Mouse (Mus musculus) MEL (cell line): ENCODE results near the gene Cpsf4l. TPM values are rescaled to one million over a fixed set of nuclear protein-coding genes. Genes with fewer than 3 reads are reported as not detected.
A peak's percentile ranks its signal among the peaks of the same experiment; 100 is the strongest.
"Not testable (repeated sequence)": the region's sequence is repeated elsewhere in the genome, so short reads cannot be mapped to it uniquely, and the experiment has no call there.

Experiments
- DNase-seq: peaks from one replicate; pipeline ENCODE4 v3.0.0; 2011; ENCODE audit warnings: low read depth, low spot score
- H3K27ac ChIP-seq: 2 replicates; pipeline ENCODE4 v1.5.1; 2012; ENCODE audit warnings: low read depth, mild to moderate bottlenecking, control low read depth, low read length, moderate library complexity; ENCODE audit not compliant: control insufficient read depth
- H3K27me3 ChIP-seq, 2 experiments: fragments of 150-350 bp in 1 of 2; sonication (generic) in 1 of 2; 2 replicates each; pipeline ENCODE4 v1.6.1; 2012; ENCODE audit warnings: low read length in 2 of 2, mild to moderate bottlenecking in 2 of 2, improper control_type of control experiment in 1 of 2, moderate library complexity in 1 of 2; ENCODE audit not compliant: insufficient read depth in 2 of 2, control insufficient read depth in 1 of 2
- H3K36me3 ChIP-seq, 2 experiments: 2 replicates each; pipeline ENCODE4 v1.6.1; 2012 to 2014; ENCODE audit warnings: low read length in 2 of 2, improper control_type of control experiment in 1 of 2, inconsistent platforms in 1 of 2, mild to moderate bottlenecking in 1 of 2; ENCODE audit not compliant: insufficient read depth in 2 of 2, control insufficient read depth in 1 of 2
- H3K4me1 ChIP-seq, 2 experiments: fragments of 150-350 bp in 1 of 2; sonication (generic) in 1 of 2; 2 replicates each; pipeline ENCODE4 v1.6.1; 2012; ENCODE audit warnings: low read length in 2 of 2, improper control_type of control experiment in 1 of 2, mild to moderate bottlenecking in 1 of 2; ENCODE audit not compliant: insufficient read depth in 2 of 2, control insufficient read depth in 1 of 2
- H3K4me3 ChIP-seq, 2 experiments: fragments of 150-350 bp in 1 of 2; sonication (generic) in 1 of 2; 2 replicates each; pipeline ENCODE4 v1.5.1; 2012; ENCODE audit warnings: low read depth in 2 of 2, low read length in 2 of 2, mild to moderate bottlenecking in 2 of 2, moderate library complexity in 2 of 2, control low read depth in 1 of 2, improper control_type of control experiment in 1 of 2; ENCODE audit not compliant: control insufficient read depth in 1 of 2, insufficient read depth in 1 of 2
- H3K79me2 ChIP-seq: 2 replicates; pipeline ENCODE4 v1.6.1; 2012; ENCODE audit warnings: mild to moderate bottlenecking, low read length, moderate library complexity; ENCODE audit not compliant: control insufficient read depth, poor library complexity, insufficient read depth
- H3K9ac ChIP-seq: 2 replicates; pipeline ENCODE4 v1.6.1; 2012; ENCODE audit warnings: low read depth, mild to moderate bottlenecking, control low read depth, low read length, moderate library complexity; ENCODE audit not compliant: control insufficient read depth, poor library complexity, severe bottlenecking
- H3K9me3 ChIP-seq: fragments of 150-350 bp; sonication (generic); replicated peaks from 2 replicates; pipeline ENCODE4 v1.6.1; 2012; ENCODE audit warnings: mild to moderate bottlenecking, low read length, improper control_type of control experiment, moderate library complexity; ENCODE audit not compliant: insufficient read depth
- CTCF ChIP-seq, 3 experiments: IDR thresholded peaks in 2 of 3; conservative IDR thresholded peaks in 1 of 3; 2 replicates each; pipeline ENCODE4 v1.5.1; 2011 to 2012; ENCODE audit warnings: low read length in 3 of 3, low read depth in 2 of 3, mild to moderate bottlenecking in 2 of 3, improper control_type of control experiment in 1 of 3, inconsistent platforms in 1 of 3, mixed read lengths in 1 of 3, moderate library complexity in 1 of 3; ENCODE audit not compliant: control insufficient read depth in 1 of 3, insufficient read depth in 1 of 3, poor library complexity in 1 of 3, severe bottlenecking in 1 of 3
- E2F4 ChIP-seq: IDR thresholded peaks from 2 replicates; pipeline ENCODE4 v1.6.1; 2011; ENCODE audit warnings: low read depth, low read length, improper control_type of control experiment, borderline replicate concordance
- ELF1 ChIP-seq: IDR thresholded peaks from 2 replicates; pipeline ENCODE4 v1.6.1; 2014; ENCODE audit warnings: low read depth, mild to moderate bottlenecking, inconsistent platforms, low read length, improper control_type of control experiment, moderate library complexity
- GABPA ChIP-seq: IDR thresholded peaks from 2 replicates; pipeline ENCODE4 v1.6.1; 2012; ENCODE audit warnings: low read depth, mild to moderate bottlenecking, inconsistent platforms, low read length, improper control_type of control experiment, moderate library complexity
- MAX ChIP-seq: IDR thresholded peaks from 2 replicates; pipeline ENCODE4 v1.6.1; 2011; ENCODE audit warnings: low read length, improper control_type of control experiment
- MEF2A ChIP-seq: IDR thresholded peaks from 2 replicates; pipeline ENCODE4 v1.6.1; 2014; ENCODE audit warnings: low read depth, mild to moderate bottlenecking, inconsistent platforms, low read length, improper control_type of control experiment; ENCODE audit not compliant: poor library complexity, insufficient replicate concordance, severe bottlenecking; ENCODE audit errors: extremely low read depth
- MYB ChIP-seq: IDR thresholded peaks from 2 replicates; pipeline ENCODE4 v1.6.1; 2011; ENCODE audit warnings: mild to moderate bottlenecking, low read depth, low read length, improper control_type of control experiment
- MYC ChIP-seq: IDR thresholded peaks from 2 replicates; pipeline ENCODE4 v1.6.1; 2011; ENCODE audit warnings: low read depth, mild to moderate bottlenecking, low read length, improper control_type of control experiment, moderate library complexity
- POLR2A ChIP-seq, 2 experiments: IDR thresholded peaks; 2 replicates each; pipeline ENCODE4 v1.6.1; 2011 to 2012; ENCODE audit warnings: low read length in 2 of 2, mild to moderate bottlenecking in 2 of 2, control low read depth in 1 of 2, improper control_type of control experiment in 1 of 2, low read depth in 1 of 2, moderate library complexity in 1 of 2; ENCODE audit not compliant: control insufficient read depth in 1 of 2, insufficient read depth in 1 of 2, poor library complexity in 1 of 2
- POLR2AphosphoS5 ChIP-seq: IDR thresholded peaks from 2 replicates; pipeline ENCODE4 v1.6.1; 2012; ENCODE audit warnings: low read depth, borderline replicate concordance, mild to moderate bottlenecking, inconsistent platforms, low read length, moderate library complexity, mixed read lengths
- RAD21 ChIP-seq: IDR thresholded peaks from 2 replicates; pipeline ENCODE4 v1.6.1; 2011; ENCODE audit warnings: mild to moderate bottlenecking, low read depth, low read length, improper control_type of control experiment
- SMC3 ChIP-seq: IDR thresholded peaks from 2 replicates; pipeline ENCODE4 v1.6.1; 2011; ENCODE audit warnings: low read depth, low read length, improper control_type of control experiment
- TAL1 ChIP-seq: IDR thresholded peaks from 2 replicates; pipeline ENCODE4 v1.6.1; 2012; ENCODE audit warnings: mild to moderate bottlenecking, inconsistent platforms, low read length, moderate library complexity, mixed read lengths
- TCF12 ChIP-seq: IDR thresholded peaks from 2 replicates; pipeline ENCODE4 v1.6.1; 2014; ENCODE audit warnings: low read depth, mild to moderate bottlenecking, inconsistent platforms, low read length, improper control_type of control experiment, moderate library complexity
- USF2 ChIP-seq, 2 experiments: IDR thresholded peaks; 2 replicates each; pipeline ENCODE4 v1.6.1; 2011 to 2012; ENCODE audit warnings: improper control_type of control experiment in 2 of 2, low read length in 2 of 2, borderline replicate concordance in 1 of 2, inconsistent platforms in 1 of 2, low read depth in 1 of 2, mild to moderate bottlenecking in 1 of 2; ENCODE audit not compliant: insufficient read depth in 1 of 2
- ZKSCAN1 ChIP-seq: IDR thresholded peaks from 2 replicates; pipeline ENCODE4 v1.6.1; 2012; ENCODE audit warnings: low read depth, mild to moderate bottlenecking, inconsistent platforms, low read length, improper control_type of control experiment, moderate library complexity
- ZMIZ1 ChIP-seq: IDR thresholded peaks from 2 replicates; pipeline ENCODE4 v1.6.1; 2012; ENCODE audit warnings: low read depth, mild to moderate bottlenecking, inconsistent platforms, low read length, improper control_type of control experiment, moderate library complexity
- ZNF384 ChIP-seq: IDR thresholded peaks from 2 replicates; pipeline ENCODE4 v1.6.1; 2012; ENCODE audit warnings: low read depth, mild to moderate bottlenecking, inconsistent platforms, low read length, improper control_type of control experiment
- polyA plus RNA-seq, 2 experiments: library from polyadenylated mRNA; stranded (reverse) in 1 of 2; unstranded in 1 of 2; fragments of >175 nt in 1 of 2; fragments of >200 nt in 1 of 2; gene quantifications; 2 replicates each; pipeline versions ENCODE4 v1.2.1 to v1.2.4; 2012; ENCODE audit warnings: low replicate concordance in 2 of 2, low read depth in 1 of 2; ENCODE audit not compliant: insufficient read length in 2 of 2, insufficient read depth in 1 of 2, missing spikeins in 1 of 2
- total RNA-seq: library from RNA; depleted of rRNA; stranded (reverse); fragments of 300-350 nt; gene quantifications from 2 replicates; pipeline ENCODE4 v1.2.3, GENCODE M21; 2012

Cpsf4l gene
- total and polyA plus RNA-seq, 3 experiments: 0.70 TPM; not detected in 2

GRCm38 (mm10) chr11:113660940-113661339 is 48.9 kb downstream of the Cpsf4l start (continued):
- 0 out of 2 replicates have a peak, but pooled peaks have one; percentile 10 for TF ChIP-seq ZMIZ1

GRCm38 (mm10) chr11:113660213-113660612 is 49.6 kb downstream of the Cpsf4l start:
- not testable (repeated sequence) for H3K4me1 ChIP-seq, H3K9me3 ChIP-seq, H3K9ac ChIP-seq, H3K27ac ChIP-seq, H3K4me3 ChIP-seq, H3K79me2 ChIP-seq
- DNase-seq: peak; percentile 52
- peaks cover 11 to 28% of the 10 kb centered on the region in 2 experiments for H3K36me3 ChIP-seq
- peak in 2 of 3 experiments; percentile 31 to 45; a peak in 3 of 6 replicates for TF ChIP-seq CTCF (IDR thresholded peaks at IDR 0.05 in 2 of 3, conservative IDR thresholded peaks at IDR 0.05 in 1 of 3; ENCODE audit: control insufficient read depth in 1 of 3, insufficient read depth in 1 of 3, low read depth in 2 of 3, low read length in 3 of 3, poor library complexity in 1 of 3, severe bottlenecking in 1 of 3)
- TF ChIP-seq MYC: peak; percentile 40; the same call in 1 of the 2 replicates
- TF ChIP-seq SMC3: peak; percentile 21; the same call in 1 of the 2 replicates
- 0 out of 2 replicates have a peak, but pooled peaks have one; percentile 27 for TF ChIP-seq MAX
- TF ChIP-seq, all 39 proteins: peak for 4; not testable (repeated sequence) for 35
- H3K27me3 ChIP-seq: not testable (repeated sequence)

- Histone ChIP-seq H3K79me2 (no peaks in the 10 kb centered on the region), H3K9ac (no peak overlapping the region)
- TF ChIP-seq CTCF (IDR thresholded peaks at IDR 0.05 in 2 of 3, conservative IDR thresholded peaks at IDR 0.05 in 1 of 3; ENCODE audit: control insufficient read depth in 1 of 3, insufficient read depth in 1 of 3, low read depth in 2 of 3, low read length in 3 of 3, poor library complexity in 1 of 3, severe bottlenecking in 1 of 3) (no peak), TCF12 (no peak), E2F4 (no peak), MYB (no peak), MAX (no peak), RAD21 (no peak), ELF1 (no peak), USF2 (IDR thresholded peaks at IDR 0.05; ENCODE audit: borderline replicate concordance in 1 of 2, insufficient read depth in 1 of 2, low read depth in 1 of 2, low read length in 2 of 2) (no peak)
- TF ChIP-seq, all 39 proteins: peak for 0
- Histone ChIP-seq H3K4me1 (peaks cover 0 to 8% of the 10 kb centered on the region in 2 experiments; a peak in 2 of 4 replicates), H3K27me3 (no peaks in the 10 kb centered on the region), H3K9me3 (no peaks in the 10 kb centered on the region), H3K27ac (no peak overlapping the region), H3K36me3 (peaks cover 11 to 27% of the 10 kb centered on the region in 2 experiments), H3K4me3 (no peak overlapping the region)
- DNase-seq: no peak
Measured at GRCm38 (mm10) chr11:113658763-113659162, 51.1 kb downstream of the Cpsf4l start.

DNA sequence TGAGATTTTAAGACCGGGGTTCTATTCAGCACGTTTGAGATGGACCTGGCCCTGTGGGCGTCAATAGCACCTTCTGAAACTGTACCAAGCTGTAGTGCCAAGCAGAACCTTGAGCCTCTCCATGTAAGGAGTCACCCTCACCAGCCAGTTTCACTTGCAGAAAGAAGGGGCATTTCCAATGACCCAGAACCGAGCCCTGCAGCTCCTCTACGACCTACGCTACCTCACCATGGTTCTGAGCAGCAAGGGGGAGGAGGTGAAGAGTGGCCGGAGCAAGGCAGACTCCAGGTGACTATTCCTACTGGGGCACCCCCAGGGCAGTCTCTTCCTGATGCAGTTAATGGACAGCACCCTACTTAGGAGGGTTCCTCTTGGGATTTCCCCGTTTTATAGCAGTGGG is 51.5 kb downstream of the Cpsf4l start:
- Histone ChIP-seq H3K4me1 (peaks cover 0 to 8% of the 10 kb centered on the region in 2 experiments; a peak in 2 of 4 replicates), H3K79me2 (no peaks in the 10 kb centered on the region), H3K4me3 (no peak overlapping the region), H3K27me3 (no peaks in the 10 kb centered on the region), H3K27ac (no peak overlapping the region), H3K9me3 (no peaks in the 10 kb centered on the region), H3K36me3 (peaks cover 11 to 24% of the 10 kb centered on the region in 2 experiments), H3K9ac (no peak overlapping the region)
- no peak for DNase-seq
- TF ChIP-seq MEF2A (no peak), GABPA (no peak), ZKSCAN1 (no peak), MYB (no peak), POLR2A (IDR thresholded peaks at IDR 0.05; ENCODE audit: control insufficient read depth in 1 of 2, insufficient read depth in 1 of 2, low read depth in 1 of 2, low read length in 2 of 2, poor library complexity in 1 of 2) (no peak), MYC (no peak), POLR2AphosphoS5 (no peak), ZNF384 (no peak), TAL1 (no peak), RAD21 (no peak)
